Mouse (Mus musculus) telencephalon, adult 2 months (tissue): Measurements from ENCODE around the gene Tmem182.
A peak's percentile ranks its signal among the peaks of the same experiment; 100 is the strongest.

Source experiments
- DNase-seq: peaks from one replicate; pipeline ENCODE4 v3.0.0-alpha.2; 2011; ENCODE audit warnings: low read depth, low spot score

The Tmem182 gene

DNA sequence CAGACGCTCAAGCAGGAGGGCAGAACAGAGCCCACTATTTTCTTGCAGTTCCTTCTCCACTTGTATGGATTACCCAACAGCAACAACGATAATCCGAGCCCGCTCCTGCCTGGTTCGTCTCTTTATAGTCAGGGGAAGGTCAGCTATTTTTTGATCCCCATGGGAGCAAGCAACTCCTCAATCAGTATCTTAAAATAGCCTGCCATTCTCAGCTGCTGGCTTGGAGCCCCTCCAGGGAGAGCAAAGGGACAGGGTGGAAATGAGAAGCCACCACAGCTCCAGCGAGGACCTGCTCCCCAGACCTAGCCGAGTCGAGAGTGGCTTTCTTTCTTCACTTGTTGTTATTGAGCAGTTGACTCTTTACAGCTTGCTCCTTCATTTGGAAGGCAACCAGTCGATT lies at the start of gene Tmem182:
Gene Tmem182, plus strand, starts transcription at position 251 of the 400 bp plus-strand sequence.
- DNase-seq: no peak

DNA sequence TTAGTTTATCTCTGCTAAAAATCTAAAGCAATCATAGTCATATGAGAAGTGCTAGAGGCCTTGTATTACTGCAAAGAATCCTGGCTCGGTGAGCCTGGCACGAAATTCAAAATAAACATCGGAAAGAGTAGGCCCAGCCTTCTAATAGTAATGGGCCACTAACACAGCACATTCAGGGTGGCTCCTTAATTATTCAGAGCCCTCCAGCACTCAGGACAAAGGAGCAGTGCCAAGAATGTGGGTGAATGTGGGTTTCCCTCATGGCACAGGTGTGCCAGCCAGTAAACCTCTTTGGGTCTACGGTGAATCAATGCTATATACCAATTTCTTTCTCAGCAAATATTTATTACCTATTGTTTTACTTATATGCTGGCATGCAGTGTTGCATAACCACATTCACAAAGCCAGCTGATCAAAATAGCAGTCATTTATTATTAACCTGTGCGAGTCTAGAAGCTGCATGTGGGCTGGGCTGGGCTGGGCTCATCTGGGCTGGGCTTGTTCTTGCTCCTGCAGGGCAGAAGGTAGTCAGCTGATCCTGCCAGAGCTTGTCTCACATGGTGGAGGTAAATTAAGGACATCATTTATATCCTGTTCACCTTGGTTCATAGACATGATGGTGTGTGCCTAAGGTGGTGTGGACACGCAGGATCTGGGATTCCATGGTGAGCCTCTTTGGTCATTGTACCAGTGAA lies 45.5 kb upstream of the Tmem182 start:
- no peak for DNase-seq

DNA sequence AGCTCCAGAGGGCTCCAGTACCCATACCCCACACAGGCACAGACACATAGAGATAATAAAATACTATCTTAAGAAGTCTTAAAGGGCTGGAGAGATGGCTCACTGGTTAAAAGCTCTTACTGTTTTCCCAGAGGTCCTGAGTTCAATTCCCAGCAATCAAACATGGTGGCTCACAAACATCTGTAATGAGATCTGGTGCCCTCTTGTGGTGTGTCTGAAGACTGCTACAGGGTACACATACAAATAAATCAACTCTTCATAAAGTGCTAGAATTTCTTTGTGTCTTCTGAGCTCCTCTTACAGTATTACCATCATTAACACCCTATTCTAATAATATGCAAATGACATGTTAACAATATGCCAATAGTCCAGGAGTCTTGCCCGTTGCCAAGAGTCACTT lies 41.4 kb upstream of the Tmem182 start:
- DNase-seq: no peak

DNA sequence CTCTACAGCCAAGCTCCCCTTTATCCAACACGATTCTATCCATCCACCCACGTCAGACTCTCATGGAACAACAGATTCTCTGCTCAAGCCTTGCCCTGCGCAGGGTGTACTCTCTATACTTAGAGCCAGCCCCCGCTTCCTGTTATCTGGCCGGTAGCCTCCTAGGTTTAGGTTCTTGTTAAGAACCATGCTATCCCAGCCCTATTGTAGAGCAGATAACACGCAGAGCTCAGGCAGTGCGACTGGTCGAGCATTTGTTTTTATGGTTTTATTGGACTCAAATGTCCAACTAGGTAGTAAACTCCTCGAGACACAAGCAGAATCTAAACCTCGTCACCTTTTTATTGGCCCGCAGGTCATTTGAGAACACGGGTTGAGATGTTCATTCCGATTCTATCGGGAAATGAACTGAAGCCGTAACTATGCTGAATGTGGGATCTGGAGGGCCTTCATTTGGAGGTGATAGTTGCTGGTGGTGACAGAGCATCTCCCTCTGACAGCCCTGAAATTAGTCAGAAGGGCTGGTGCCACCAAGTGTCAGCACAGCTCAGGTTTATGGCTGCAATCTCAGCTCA lies 40.6 kb upstream of the Tmem182 start:
- no peak for DNase-seq

DNA sequence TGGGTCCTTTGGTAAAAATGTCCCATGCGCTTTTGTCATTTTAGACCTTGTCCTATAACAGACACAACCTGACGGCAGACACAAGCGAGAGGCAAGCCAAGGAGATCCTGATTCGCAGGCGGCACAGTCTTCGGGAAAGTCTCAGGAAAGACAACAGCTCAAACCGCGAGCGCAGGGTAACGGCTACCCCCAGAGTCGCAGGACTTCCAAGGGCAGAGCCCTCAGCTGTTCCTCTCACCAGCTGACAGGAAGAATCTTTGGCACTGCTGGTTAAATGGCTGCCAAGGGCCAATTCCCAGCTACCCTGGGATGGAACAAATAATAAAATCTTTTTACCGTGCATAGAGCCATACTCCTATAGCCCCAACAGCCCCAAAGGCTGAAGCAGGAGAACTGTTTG lies 39.9 kb upstream of the Tmem182 start:
- no peak for DNase-seq

DNA sequence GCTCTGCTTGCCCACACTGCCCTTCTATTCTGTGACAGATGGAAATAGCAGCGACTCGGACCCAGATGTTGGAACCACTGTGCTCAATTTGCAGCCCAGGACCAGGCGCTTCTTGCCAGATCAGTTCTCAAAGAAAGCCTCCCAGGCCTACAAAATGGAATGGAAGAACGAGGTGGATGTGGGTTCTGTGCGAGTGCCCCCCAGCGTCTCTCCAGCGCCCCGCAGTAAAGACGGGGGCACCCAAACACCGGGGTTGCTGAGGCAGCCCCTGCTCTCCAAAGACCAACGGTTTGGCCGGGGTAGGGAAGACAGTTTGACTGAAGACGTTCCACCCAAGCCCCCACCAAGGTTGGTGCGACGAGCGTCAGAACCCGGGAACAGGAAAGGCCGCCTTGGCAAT lies 37.8 kb upstream of the Tmem182 start:
- no peak for DNase-seq

DNA sequence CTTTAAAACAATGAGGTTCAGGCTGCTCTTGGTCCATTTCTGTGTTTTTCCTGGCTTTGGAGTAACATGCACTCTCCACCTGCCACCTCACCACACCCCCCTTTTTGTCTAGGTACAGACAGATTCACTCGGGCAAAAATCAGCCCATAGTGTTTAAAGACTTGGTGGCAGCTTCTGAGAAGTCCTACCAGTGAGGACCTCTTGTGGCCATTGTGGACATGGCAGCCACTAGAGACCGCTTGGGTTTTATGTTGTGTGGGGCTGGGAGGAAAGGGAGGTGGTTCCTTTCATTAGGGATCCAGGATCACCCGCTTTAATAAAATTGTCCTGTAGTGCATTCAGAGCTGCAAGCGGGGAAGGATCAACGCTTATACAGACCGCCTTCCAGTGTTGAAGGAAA lies 36.8 kb upstream of the Tmem182 start:
- peak; percentile 15 for DNase-seq

DNA sequence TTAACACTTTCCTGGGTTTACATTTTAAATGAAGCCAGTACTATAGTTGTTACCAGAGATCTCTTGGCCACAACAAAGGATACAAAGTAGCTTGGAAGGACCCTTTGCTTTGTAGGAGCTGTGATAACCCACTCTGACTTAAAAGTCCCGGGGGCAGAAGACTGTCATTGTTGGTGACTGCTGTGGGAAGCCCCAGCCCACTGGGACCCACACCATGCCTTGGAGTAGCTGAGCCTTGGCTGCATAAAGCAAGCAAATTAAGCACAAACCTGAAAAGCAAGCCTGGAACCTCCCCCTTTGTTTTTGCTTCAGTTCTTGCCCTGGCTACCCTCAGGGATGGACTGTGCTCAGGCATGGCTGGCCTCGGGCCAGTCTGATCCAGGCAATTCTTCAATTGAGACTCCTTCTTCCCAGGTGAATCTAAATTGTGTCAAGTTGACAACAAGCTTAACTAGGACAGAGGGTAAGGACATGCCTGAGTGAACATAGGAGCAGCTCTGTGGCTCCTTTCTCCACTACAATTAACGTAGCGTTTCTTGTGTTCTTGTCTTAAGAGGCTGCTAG lies 36.0 kb upstream of the Tmem182 start:
- DNase-seq: no peak

DNA sequence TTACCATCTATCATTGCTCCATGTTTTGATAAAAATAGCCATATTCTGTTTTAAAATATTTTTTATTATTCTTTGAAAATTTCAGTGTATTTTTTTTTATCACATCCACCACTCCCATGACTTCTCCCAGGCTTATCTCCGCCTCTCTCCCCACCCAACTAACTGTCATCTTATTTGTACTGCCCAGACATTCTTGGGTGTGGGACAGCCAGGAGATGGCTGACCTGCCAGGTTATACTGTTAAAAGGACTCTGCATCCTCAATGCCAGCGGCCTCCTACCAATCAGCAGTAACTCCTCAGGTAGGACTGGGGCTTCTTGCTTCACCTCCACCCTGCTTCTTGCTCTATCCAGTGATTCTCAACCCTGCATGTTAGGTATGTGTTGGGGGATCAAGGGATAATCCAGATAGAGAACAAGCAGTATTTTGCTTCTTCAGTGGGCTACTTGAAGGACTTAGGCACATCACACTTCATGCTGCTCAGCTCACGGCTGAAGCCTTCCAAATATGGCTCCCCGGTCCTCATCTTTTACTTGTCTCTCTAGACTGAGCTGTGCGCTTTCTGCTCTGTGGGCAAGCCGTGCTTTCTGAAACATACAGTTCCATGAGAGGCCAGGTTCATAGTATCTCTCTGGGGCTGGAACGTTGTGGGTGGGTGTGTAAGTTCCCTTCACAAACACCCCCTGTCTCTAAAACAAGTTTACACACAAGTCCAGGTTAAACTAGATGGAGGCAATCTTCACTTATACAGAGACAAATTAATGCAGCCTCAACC lies 34.0 kb upstream of the Tmem182 start:
- no peak for DNase-seq

DNA sequence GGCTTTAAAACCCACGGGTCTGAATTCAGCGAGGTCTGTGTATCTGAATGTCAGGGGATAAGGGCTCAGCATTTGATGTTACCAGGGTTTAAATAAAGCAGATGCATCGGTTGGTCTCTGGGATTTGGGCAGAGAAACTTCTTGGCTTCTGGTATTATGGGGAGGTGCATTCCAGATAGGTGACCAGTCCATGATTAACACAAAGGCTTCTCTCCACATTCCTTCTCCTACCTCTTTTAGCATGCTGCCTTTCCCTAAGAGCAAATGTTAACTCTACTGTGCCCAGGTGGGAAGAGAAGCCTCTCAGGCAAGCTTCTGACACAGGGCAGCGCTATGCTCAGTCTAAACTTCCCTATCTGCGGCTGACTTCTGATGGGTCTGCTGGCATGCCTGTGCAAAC lies 32.2 kb upstream of the Tmem182 start:
- no peak for DNase-seq

DNA sequence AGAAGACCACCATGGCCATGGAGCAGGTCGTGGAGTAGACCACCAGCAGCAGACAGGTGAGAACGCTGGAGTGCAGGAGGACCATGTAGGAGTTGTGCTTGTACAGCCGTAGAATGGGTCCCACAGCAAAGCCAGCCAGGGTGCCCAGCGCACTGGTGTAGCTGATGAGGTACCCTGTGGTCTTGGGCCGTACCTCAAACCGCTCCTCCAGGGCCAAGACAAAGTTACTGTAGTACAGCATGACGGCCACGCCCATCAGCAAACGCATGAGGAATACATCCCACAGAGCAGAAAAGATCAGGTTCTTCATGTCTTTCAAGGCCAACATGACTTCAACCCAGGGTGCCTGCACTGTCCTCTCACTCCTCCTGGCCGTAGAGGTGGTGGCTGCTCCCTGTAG lies 31.4 kb upstream of the Tmem182 start:
- no peak for DNase-seq

DNA sequence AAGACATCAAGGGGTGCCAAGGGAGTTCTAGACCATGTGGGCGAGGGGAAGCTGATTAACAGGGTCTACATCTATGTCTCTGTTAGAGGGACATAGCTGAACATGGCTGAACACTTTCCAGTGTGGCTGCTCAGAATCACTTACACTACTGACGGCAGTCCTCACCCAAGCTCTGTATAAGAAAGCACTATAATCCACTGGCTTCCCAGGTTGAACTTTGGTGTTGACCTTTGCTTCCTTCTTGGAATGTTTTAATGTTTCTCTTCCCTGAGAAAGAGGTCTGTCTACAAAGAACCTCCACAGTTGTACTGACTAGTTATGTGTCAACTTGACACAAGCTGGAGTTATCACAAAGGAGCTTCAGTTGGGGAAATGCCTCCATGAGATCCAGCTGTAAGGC lies 29.3 kb upstream of the Tmem182 start:
- DNase-seq: no peak

DNA sequence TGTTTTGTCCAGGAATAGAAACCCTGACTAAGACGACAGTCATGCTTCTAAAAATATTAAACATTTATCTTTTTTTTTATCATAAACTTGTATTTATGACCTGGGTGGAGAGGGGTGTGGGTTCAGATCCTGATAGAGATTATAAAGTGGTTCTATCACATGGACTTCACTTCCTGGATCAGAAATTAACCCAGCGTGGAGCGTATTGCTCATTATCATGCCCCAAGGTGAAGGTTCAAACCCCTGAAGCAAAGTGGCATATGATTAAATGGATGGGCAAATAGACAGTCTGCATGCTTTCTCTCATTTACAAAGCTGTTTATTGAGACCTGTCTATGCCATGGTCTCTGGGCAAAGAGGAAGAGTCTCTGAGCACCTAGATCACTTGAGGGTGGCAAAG lies 28.6 kb upstream of the Tmem182 start:
- DNase-seq: no peak

DNA sequence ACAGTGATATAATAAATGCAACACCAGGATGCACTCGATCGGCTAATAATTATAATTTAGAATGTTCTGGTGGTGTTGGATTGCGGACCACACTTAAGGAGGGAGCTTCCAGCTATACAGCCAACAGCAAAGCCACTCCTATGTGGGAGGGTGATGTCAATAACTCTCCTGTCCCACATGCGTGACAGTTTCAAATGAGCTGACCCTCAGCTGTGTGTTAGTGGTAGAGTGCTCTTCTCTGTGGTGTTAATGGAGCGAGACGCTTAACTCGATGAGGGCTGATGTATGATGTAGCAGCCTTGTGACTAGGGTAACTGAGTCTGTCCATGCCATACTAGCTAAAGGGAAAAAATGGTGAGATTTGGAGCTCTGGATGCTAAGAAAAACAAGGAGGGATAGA lies 22.0 kb upstream of the Tmem182 start:
- DNase-seq: no peak

DNA sequence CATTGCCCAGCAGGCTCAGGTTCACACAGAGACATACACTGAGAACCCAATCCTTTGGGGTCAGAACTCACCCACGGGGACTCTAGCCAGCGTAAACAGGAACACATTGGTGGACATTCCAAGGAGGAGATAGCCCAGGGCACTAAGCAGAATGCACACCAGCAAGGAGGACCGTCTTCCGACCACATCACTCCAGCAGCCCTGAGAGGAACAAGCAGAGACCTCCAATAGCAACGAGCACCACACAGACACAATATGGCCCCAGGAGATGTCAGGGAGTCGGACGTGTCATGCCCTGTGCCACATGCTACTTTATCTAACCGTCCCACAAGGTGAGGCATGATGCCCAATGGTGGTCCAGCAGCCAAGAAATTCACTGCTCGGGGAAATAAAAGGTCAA lies 21.1 kb upstream of the Tmem182 start:
- no peak for DNase-seq

DNA sequence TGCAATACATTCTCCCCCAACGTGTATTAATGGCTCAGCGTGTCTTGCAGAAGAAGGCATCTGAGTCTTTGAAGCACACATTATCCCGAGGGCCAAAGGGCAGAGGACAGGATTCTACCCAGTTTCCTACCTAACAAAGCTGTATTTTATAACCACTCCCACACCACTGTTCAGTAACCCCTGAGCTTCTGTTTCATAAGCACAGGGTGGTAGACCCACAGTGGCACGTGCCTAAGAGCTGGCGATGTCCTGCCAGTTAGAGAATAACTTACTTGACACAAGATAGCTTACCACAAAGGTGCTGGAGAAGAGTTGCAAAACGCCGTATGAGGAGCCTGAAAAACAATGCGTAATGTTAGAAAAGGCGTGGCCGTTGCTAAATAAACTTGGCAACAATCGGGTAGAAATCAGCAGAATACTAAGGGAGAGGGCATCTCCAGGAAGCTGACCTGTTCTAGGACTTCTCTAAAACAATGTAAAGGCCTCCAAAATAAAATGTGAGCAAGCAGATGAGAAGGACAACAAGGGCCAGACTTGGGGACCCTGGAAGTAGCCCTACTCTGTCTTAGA lies 19.4 kb upstream of the Tmem182 start:
- DNase-seq: no peak

DNA sequence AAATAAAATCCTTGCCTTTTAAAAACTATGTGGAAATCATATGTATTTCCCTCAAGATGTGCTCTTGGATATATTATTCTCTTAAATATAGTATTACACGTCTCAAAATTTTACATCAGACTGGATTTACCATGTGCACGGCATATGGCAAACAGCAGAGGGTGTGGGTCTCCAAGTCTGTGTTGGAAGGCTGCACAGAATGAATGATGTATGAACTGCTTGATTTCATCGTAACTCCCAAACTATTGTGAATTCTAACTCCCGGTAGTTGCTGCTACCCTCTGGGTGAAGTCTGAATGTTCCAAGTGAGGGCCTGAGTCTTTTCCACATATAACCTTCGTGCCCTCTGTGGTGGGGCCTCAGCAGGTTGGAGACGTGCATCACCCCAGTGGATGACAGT lies 16.4 kb upstream of the Tmem182 start:
- DNase-seq: no peak

DNA sequence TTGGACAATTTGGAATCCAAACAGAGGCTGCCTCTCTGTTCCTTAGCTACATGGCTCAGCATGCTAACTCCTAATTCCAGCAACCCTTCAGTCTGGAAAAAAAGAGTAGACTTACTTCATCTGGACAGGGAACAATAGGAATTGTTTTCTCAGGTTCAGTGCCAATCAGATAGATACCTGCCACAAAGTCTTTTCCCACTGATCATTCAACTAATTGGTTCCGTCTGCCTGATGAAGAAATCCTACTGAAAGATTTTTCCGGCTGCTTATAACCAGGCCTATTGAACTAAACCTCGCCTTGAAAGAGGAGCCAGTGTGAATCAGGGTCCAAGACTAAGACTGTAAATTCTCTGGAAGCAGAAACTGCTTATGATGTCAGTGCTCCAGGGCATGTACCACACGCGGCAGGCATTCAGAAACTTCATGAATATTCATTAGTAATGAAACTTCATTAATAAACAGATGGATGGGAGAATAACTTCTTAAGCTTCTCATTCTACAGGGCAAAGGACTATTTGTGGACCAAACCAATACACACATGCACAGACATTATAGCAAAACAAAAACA lies 15.7 kb upstream of the Tmem182 start:
- DNase-seq: no peak

DNA sequence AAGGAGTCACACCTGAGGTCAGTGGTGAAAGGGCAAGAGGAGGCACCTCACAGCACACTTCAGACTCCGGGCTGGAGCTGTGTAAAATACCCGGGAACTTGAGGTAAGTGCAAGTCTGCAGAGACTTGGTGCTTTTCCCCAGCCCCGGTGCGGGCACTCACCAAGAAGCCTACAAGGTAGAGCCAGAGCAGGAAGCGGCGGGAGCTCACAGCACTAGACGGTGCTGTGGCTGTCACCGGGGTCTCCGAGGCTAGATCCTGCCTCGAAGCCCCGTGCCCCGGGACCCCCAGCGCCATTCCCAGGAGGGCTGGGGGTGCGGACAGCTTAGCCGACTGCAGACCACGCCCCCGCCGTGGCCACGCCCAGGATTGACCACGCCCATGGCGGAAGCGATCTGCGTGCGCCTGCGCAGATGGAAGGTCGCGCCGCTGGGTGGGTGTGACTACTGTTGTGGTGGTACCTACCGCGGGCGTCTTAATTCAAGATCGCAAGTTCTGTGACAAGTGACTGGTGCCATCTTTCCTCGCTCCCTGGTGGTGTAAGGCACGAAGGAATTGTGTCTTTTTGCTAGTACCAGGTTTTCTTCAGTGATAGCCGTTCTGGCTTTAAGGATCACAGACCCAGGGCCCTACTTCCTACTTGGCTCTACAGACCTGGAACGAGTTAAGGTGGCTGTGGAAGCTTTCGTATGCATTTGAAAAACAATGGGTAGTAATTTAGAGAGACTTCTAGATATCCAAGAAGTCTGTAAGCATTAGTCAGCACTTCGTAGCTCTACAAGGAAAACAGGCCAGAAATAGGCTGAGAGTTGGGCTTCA lies 14.9 kb upstream of the Tmem182 start, which contains the start of gene Mfsd9:
Gene Mfsd9, minus strand, starts transcription at position 364 of the 818 bp plus-strand sequence.
- peak; percentile 80 for DNase-seq

DNA sequence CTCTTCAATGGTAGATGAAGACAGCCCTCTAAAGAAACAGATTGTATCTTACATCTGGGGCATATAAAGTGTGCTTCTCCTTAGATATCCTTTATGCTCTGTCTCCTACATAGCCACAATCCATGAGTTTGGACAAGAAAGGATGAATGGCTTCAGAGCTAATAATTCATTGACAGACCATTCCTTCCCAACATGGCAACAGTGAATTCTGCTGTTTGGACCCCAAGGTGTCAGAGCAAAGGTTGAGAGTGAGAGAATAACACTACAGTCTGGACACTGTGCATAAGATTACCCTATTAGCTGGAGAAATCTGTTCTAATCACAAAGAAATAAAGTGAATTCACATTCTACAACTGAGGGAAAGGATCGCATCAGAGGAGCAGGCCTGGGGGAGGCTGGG lies 9.9 kb upstream of the Tmem182 start:
- DNase-seq: no peak

DNA sequence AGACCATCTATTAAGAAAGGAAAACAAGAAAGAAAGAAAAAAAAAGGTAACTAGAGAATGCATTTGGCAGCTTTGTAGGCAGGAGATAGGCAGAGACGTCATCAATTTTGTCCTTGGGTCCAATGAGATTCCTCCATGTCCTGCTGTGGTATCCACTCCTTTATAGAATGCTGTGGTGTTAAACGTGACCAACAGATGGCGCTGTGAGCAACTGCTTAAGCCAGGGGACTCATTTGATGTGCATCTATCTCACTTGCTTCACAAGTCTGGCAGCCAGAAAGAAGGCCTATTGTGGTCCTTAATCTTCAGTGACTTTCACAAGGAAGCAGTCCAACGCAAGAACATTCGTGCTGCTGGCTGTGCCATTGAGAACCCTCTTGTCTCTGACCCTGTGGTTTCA lies 8.1 kb upstream of the Tmem182 start:
- no peak for DNase-seq
